Mouse (Mus musculus) intestine, postnatal 0 days (tissue): ENCODE results near the gene Efcab5. TPM values are rescaled to one million over a fixed set of nuclear protein-coding genes. Genes with fewer than 3 reads are reported as not detected.

Experiments used
- ATAC-seq: fragments of 200-750 bp; cut with Nextera tagmentation; 2 replicates; pipeline ENCODE4 v1.8.0; 2017; ENCODE audit warnings: mild to moderate bottlenecking, moderate TSS enrichment, moderate library complexity
- H3K27ac ChIP-seq: fragments of 300-500 bp; sonication (generic); 2 replicates; pipeline ENCODE4 v1.5.1; 2014; ENCODE audit warnings: mild to moderate bottlenecking, low read depth, low read length, moderate library complexity
- H3K27me3 ChIP-seq: fragments of 300-500 bp; sonication (generic); replicated peaks from 2 replicates; pipeline ENCODE4 v1.6.1; 2014; ENCODE audit warnings: low read length, mixed read lengths; ENCODE audit not compliant: control insufficient read depth, insufficient read depth
- H3K36me3 ChIP-seq: fragments of 300-500 bp; sonication (generic); 2 replicates; pipeline ENCODE4 v1.6.1; 2014; ENCODE audit warnings: mild to moderate bottlenecking, moderate library complexity; ENCODE audit not compliant: control insufficient read depth, insufficient read depth
- H3K4me1 ChIP-seq: fragments of 300-500 bp; sonication (generic); replicated peaks from 2 replicates; pipeline ENCODE4 v1.6.1; 2014; ENCODE audit warnings: antibody characterized with exemption, low read length, mixed read lengths; ENCODE audit not compliant: control insufficient read depth, insufficient read depth
- H3K4me2 ChIP-seq: fragments of 300-500 bp; sonication (generic); replicated peaks from 2 replicates; pipeline ENCODE4 v1.6.1; 2014; ENCODE audit warnings: low read depth, mild to moderate bottlenecking, moderate library complexity
- H3K4me3 ChIP-seq: fragments of 300-500 bp; sonication (generic); 2 replicates; pipeline ENCODE4 v1.5.1; 2014; ENCODE audit warnings: low read depth, low read length
- H3K9ac ChIP-seq: fragments of 300-500 bp; sonication (generic); 2 replicates; pipeline ENCODE4 v1.6.1; 2014; ENCODE audit warnings: mild to moderate bottlenecking, low read depth, low read length
- H3K9me3 ChIP-seq: fragments of 300-500 bp; sonication (generic); 2 replicates; pipeline ENCODE4 v1.6.1; 2016; ENCODE audit warnings: mixed run types; ENCODE audit not compliant: control insufficient read depth
- CTCF ChIP-seq: sonication (generic); IDR thresholded peaks from 2 replicates; pipeline ENCODE4 v1.5.1; 2016; ENCODE audit warnings: low read depth, mild to moderate bottlenecking, control low read depth, antibody characterized with exemption, moderate library complexity
- WGBS: fragments of 180-500 bp; shearing (Covaris S2); extraction: QIAGEN DNeasy Blood & Tissue Kit; methylation state at CpG from one replicate; pipeline ENCODE4 v1.1.7; 2014; 5-methylcytosine and 5-hydroxymethylcytosine counted together
- polyA plus RNA-seq: library from polyadenylated mRNA; unstranded; fragments of >200 nt; fragmentation: Nextera tagmentation; extraction: Ambion mirVana; gene quantifications from 2 replicates; pipeline ENCODE4 v1.2.1, GENCODE M21; 2015

Gene Efcab5
- polyA plus RNA-seq, 1 experiment from 2014 or later: 0.46 TPM

DNA sequence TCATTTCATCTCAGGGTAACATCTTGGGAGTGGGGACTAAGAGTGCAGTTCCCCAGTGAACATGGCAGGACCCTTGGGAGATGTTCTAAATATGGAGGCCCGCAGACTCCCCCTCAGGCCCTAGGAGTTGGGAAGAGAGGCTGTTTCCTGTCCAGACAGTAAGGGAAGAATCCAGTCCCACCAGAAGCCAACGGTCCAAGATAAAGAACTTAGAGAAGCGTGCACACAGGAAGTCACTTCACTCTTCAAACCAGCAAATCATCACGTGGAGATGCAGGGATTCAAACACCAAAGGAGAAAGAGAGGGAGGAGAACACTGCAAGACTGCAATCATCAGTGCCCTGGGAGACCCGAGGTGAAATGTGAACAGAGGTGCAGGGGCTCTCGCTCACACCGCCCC lies 91.8 kb downstream of the Efcab5 start:
- Histone ChIP-seq H3K27me3 (no peaks in the 10 kb centered on the region), H3K4me1 (no peaks in the 10 kb centered on the region), H3K36me3 (no peaks in the 10 kb centered on the region), H3K9ac (no peak overlapping the region), H3K27ac (no peak overlapping the region), H3K4me3 (no peak overlapping the region), H3K9me3 (no peaks in the 10 kb centered on the region), H3K4me2 (no peak overlapping the region)
- TF ChIP-seq CTCF: no peak
- 71% methylated on average over 7 of the region's 7 CpGs for WGBS
- no peak for ATAC-seq

DNA sequence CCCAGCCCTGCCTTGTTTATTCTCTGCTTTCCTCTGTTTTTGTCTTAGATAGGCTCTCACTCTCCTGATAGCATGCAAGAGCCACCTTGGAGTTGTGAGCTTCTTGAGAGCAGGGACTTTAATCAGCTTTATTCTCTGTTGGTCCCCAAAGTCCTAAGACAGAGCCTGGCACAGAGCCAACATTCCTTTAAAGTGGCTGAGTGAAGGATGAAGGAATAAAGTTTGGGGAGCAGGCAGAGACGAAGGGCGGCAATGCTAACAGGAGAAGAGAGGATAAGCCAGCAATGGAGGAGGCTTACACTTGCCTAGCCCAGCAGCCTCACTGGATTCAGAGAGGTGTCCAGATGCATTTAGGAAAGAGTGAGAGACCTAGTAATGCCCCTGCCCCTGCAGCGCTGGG lies 92.2 kb downstream of the Efcab5 start:
- Histone ChIP-seq H3K36me3 (no peaks in the 10 kb centered on the region), H3K4me1 (no peaks in the 10 kb centered on the region), H3K27ac (no peak overlapping the region), H3K4me2 (no peak overlapping the region), H3K9ac (no peak overlapping the region), H3K4me3 (no peak overlapping the region), H3K27me3 (no peaks in the 10 kb centered on the region), H3K9me3 (no peaks in the 10 kb centered on the region)
- no peak for TF ChIP-seq CTCF
- 63% methylated on average over 3 of the region's 3 CpGs for WGBS
- ATAC-seq: no peak

DNA sequence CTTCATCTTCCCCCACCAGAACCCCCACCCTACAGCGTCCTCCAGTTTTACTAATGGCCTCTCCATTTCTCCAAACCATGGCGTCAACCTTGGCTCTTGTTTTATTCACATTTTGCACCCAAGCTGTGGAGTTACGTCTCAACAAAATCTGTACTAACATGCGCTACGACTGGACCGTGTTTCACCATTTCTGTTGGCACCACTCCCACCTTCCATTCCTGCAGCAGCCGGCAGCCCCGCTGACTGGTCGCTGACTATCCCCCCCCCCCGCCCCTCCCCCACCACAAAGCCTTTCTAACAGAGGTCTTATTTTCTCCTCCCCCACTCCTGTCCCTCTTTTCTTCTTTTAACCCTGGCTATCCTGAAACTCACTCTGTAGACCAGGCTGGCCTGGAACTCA lies 93.6 kb downstream of the Efcab5 start:
- Histone ChIP-seq H3K4me1 (no peaks in the 10 kb centered on the region), H3K9ac (no peak overlapping the region), H3K4me2 (no peak overlapping the region), H3K27ac (no peak overlapping the region), H3K9me3 (no peaks in the 10 kb centered on the region), H3K4me3 (no peak overlapping the region), H3K36me3 (no peaks in the 10 kb centered on the region), H3K27me3 (no peaks in the 10 kb centered on the region)
- WGBS: 75% methylated on average over 10 of the region's 10 CpGs
- ATAC-seq: no peak
- TF ChIP-seq CTCF: no peak

DNA sequence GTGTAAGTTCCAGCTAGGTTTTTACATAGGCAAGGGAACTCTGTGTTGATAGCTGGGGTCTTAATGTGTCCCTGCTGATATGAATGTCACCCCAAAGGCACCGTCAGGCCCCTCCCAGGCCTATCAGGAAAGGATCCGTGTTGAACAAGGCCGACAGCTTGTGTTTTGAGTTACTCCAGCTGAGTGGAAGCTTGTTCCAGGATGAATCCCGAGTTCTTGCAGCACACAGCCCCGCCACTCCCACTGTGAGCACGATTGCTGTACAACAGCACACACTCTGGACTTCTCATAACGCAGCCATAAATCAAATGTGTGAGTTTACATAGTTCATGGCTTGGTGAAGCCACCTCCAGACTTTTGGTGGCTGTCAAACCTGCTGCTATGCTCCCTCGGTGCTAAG lies 94.6 kb downstream of the Efcab5 start:
- H3K4me1 ChIP-seq: no peaks in the 10 kb centered on the region
- H3K27me3 ChIP-seq: no peaks in the 10 kb centered on the region
- no peak overlapping the region for H3K27ac ChIP-seq
- no peak overlapping the region for H3K9ac ChIP-seq
- no peak for ATAC-seq
- 32% methylated on average over 8 of the region's 8 CpGs for WGBS
- H3K36me3 ChIP-seq: no peaks in the 10 kb centered on the region
- H3K4me3 ChIP-seq: no peak overlapping the region
- no peak overlapping the region for H3K4me2 ChIP-seq
- H3K9me3 ChIP-seq: no peaks in the 10 kb centered on the region
- TF ChIP-seq CTCF: no peak

DNA sequence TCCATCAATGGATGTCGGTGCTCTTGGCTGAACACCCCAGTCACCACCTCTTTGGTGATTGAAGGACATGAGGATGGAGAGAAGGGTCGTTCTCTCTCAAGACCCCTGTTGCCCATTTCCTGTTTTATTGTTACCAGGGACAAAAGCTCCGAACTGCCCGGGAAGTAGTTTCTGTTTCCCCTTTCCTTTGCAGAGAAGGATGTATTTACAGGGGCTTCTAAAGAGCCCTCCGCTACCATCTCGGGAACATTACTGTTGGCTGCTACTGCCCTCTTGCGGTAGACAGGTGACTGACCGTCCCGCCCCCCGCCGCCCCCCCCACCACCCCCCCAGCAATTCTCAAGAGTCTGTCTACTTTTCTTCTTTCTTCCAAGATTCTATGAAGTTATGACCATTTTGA lies 95.6 kb downstream of the Efcab5 start:
- Histone ChIP-seq H3K36me3 (no peaks in the 10 kb centered on the region), H3K9me3 (no peaks in the 10 kb centered on the region), H3K4me1 (no peaks in the 10 kb centered on the region), H3K27me3 (no peaks in the 10 kb centered on the region), H3K9ac (no peak overlapping the region), H3K27ac (no peak overlapping the region), H3K4me3 (no peak overlapping the region), H3K4me2 (peak overlapping the region; percentile 55)
- WGBS: 3% methylated on average over 11 of the region's 11 CpGs
- TF ChIP-seq CTCF: peak; percentile 67
- ATAC-seq: no peak

DNA sequence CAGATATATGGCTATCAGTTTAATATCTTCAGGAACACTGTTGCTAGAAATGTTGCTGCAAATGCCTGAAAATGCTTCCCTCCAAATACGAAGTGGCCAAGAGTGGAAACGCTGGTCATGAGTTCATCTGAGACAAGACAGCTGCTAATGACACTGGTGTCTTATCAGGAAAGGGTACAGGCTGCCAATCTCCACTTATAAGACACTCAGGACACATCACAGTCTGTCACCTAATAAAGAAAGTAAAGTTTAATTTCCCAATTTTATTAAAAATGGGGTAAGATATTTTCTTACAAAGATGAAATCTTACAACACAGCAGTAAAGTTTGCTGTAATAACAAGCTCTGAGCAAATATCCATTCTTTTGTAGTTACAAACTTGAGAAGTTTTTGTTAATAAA lies 99.6 kb downstream of the Efcab5 start:
- WGBS: 71% methylated on average over 2 of the region's 2 CpGs
- no peak for ATAC-seq
- Histone ChIP-seq H3K36me3 (no peaks in the 10 kb centered on the region), H3K27ac (no peak overlapping the region), H3K27me3 (no peaks in the 10 kb centered on the region), H3K9ac (no peak overlapping the region), H3K9me3 (no peaks in the 10 kb centered on the region), H3K4me3 (no peak overlapping the region), H3K4me1 (no peaks in the 10 kb centered on the region), H3K4me2 (no peak overlapping the region)
- TF ChIP-seq CTCF: no peak

DNA sequence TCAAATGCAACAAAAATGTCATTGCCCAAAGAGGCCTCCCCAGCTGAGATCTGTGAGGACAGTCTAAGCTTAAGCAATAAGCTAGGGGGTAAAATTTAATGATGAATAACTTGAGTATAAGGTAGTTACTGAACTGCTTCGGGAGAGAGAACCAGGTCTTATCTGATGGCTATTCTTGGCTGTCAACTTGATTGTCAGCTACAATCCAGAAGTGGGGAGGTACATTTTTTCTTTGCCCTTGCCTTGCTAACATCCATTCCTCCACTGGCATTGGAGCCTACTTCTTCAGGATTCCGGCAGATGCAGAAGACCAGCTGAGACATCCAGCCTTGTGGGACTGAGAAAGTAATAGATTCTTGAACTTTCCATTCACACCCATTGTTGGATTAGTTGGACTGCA lies 101.8 kb downstream of the Efcab5 start:
- Histone ChIP-seq H3K4me2 (no peak overlapping the region), H3K9me3 (no peaks in the 10 kb centered on the region), H3K36me3 (no peaks in the 10 kb centered on the region), H3K27ac (no peak overlapping the region), H3K9ac (no peak overlapping the region), H3K4me1 (no peaks in the 10 kb centered on the region), H3K4me3 (no peak overlapping the region), H3K27me3 (peaks cover 3% of the 10 kb centered on the region; the same call in 1 of the 2 replicates)
- ATAC-seq: no peak
- WGBS: 79% methylated on average over 2 of the region's 2 CpGs
- TF ChIP-seq CTCF: no peak
